Mouse (Mus musculus) megakaryocyte, embryonic 14.5 days (primary cell): ENCODE measurements around the gene Gm17349. TPM values are rescaled to one million over a fixed set of nuclear protein-coding genes. Genes with fewer than 3 reads are reported as not detected.

Experiments used
- H3K27me3 ChIP-seq: replicated peaks from 2 replicates; pipeline ENCODE3; 2012; ENCODE audit warnings: inconsistent platforms
- H3K36me3 ChIP-seq: replicated peaks from 2 replicates; pipeline ENCODE3; 2012; ENCODE audit warnings: low read length, inconsistent platforms, mixed read lengths
- H3K4me1 ChIP-seq: 2 replicates; pipeline ENCODE4 v1.6.1; 2012; ENCODE audit warnings: inconsistent platforms
- H3K4me3 ChIP-seq: replicated peaks from 2 replicates; pipeline ENCODE3; 2012; ENCODE audit warnings: moderate library complexity, mild to moderate bottlenecking, inconsistent platforms
- H3K9me3 ChIP-seq: 2 replicates; pipeline ENCODE4 v1.6.1; 2012; ENCODE audit warnings: inconsistent platforms
- FLI1 ChIP-seq: IDR thresholded peaks from 2 replicates; pipeline ENCODE4 v1.6.1; 2012; ENCODE audit warnings: low read length, inconsistent platforms, mixed read lengths
- GATA1 ChIP-seq: IDR thresholded peaks from 3 replicates; pipeline ENCODE4 v1.6.1; 2012; ENCODE audit warnings: mixed read lengths, low read length, inconsistent platforms, borderline replicate concordance
- polyA plus RNA-seq: library from polyadenylated mRNA; stranded (reverse); fragments of >175 nt; gene quantifications from 2 replicates; pipeline ENCODE4 v1.2.3, GENCODE M21; 2012; ENCODE audit warnings: low replicate concordance; ENCODE audit not compliant: insufficient read depth

Gene Gm17349
- polyA plus RNA-seq, 1 experiment = not detected

- Histone ChIP-seq H3K36me3 (peaks cover 10% of the 10 kb centered on the region), H3K4me1 (peaks cover 52% of the 10 kb centered on the region), H3K9me3 (no peaks in the 10 kb centered on the region), H3K27me3 (peaks cover 34% of the 10 kb centered on the region), H3K4me3 (no peak overlapping the region)
- no peak for TF ChIP-seq FLI1
These were observed 13.3 kb upstream of the Gm17349 start for GRCm38 (mm10) chr15:99718461-99719021.

- H3K9me3 ChIP-seq = no peaks in the 10 kb centered on the region
- no peak within 1 kb of the TSS for H3K4me3 ChIP-seq
- H3K36me3 ChIP-seq = peaks cover 18% of the 10 kb centered on the region
- peaks cover 45% of the 10 kb centered on the region for H3K4me1 ChIP-seq
- H3K27me3 ChIP-seq = peaks cover 34% of the 10 kb centered on the region
- TF ChIP-seq GATA1 = no peak
- TF ChIP-seq FLI1 = no peak
These were observed 12.4 kb upstream of the Gm17349 start, which contains the start of gene Gpd1 for GRCm38 (mm10) chr15:99717386-99718334. Gene Gpd1, plus strand, starts transcription at chr15:99717515.

GRCm38 (mm10) chr15:99716814-99717213, 11.5 kb upstream of the Gm17349 start:
- Histone ChIP-seq H3K36me3 (peaks cover 27% of the 10 kb centered on the region), H3K27me3 (peaks cover 34% of the 10 kb centered on the region)

GRCm38 (mm10) chr15:99715982-99716746, 10.9 kb upstream of the Gm17349 start:
- Histone ChIP-seq H3K4me1 (peaks cover 37% of the 10 kb centered on the region), H3K4me3 (no peak overlapping the region), H3K9me3 (no peaks in the 10 kb centered on the region), H3K36me3 (peaks cover 33% of the 10 kb centered on the region), H3K27me3 (peaks cover 34% of the 10 kb centered on the region)
- TF ChIP-seq GATA1 = no peak

More at GRCm38 (mm10) chr15:99716814-99717213, 11.5 kb upstream of the Gm17349 start:
- Histone ChIP-seq H3K4me1 (peaks cover 38% of the 10 kb centered on the region), H3K4me3 (no peak overlapping the region), H3K9me3 (no peaks in the 10 kb centered on the region)
- TF ChIP-seq FLI1 (no peak), GATA1 (no peak)

DNA sequence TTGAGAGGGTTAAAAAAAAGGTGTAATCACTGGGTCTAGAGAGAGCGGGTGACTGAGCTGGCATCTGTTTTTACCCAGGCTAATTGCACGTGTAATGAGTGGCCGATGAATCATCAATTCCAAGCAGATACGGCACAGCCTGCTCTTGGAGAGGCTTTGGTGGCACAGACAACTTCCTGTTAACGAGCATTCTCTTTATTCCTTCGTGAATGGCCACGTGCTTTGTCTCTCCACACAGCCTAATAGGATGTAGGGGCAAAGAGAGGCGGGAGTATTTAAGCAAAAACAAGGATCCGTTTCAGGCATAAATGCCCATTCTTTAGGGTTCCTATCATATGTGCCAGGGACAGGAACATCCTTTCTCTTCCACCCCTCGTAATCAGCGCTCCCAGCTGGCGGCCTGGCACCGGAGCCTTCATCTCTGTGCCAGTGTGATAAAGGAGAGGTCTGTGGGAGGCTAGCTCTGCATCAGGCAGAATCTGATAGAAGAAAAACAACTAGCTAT, 10.1 kb upstream of the Gm17349 start:
- H3K4me3 ChIP-seq = peak overlapping the region; percentile 30
- H3K9me3 ChIP-seq = no peaks in the 10 kb centered on the region
- TF ChIP-seq GATA1 = no peak
- TF ChIP-seq FLI1 = no peak
- H3K36me3 ChIP-seq = peaks cover 41% of the 10 kb centered on the region
- peaks cover 37% of the 10 kb centered on the region for H3K4me1 ChIP-seq
- H3K27me3 ChIP-seq = peaks cover 29% of the 10 kb centered on the region

- no peak for TF ChIP-seq FLI1
- no peak for TF ChIP-seq GATA1
- Histone ChIP-seq H3K4me3 (no peak overlapping the region), H3K36me3 (peaks cover 46% of the 10 kb centered on the region), H3K4me1 (peaks cover 37% of the 10 kb centered on the region), H3K9me3 (no peaks in the 10 kb centered on the region), H3K27me3 (peaks cover 25% of the 10 kb centered on the region)
These were observed 9.6 kb upstream of the Gm17349 start for GRCm38 (mm10) chr15:99714858-99715257.

DNA sequence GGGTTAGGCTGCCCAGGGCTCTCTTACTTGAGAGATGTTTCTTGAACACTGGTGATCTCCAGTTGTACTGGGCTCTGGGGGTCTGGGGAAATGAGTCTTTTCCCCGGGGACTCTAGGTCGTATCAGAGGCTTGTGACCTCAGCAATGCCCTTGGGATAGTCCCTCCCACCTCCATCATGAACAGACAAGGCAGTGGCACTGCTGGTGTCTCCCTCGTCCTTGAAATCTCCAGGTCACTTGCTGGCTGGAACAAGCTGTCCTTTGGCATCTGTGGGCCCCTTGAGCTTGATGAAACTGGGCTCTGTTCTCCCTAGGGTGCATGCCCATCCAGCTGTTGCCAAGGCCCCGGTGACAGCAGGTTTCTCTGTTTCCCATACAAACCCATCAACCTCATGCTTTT, 8.9 kb upstream of the Gm17349 start:
- H3K27me3 ChIP-seq = peaks cover 21% of the 10 kb centered on the region

DNA sequence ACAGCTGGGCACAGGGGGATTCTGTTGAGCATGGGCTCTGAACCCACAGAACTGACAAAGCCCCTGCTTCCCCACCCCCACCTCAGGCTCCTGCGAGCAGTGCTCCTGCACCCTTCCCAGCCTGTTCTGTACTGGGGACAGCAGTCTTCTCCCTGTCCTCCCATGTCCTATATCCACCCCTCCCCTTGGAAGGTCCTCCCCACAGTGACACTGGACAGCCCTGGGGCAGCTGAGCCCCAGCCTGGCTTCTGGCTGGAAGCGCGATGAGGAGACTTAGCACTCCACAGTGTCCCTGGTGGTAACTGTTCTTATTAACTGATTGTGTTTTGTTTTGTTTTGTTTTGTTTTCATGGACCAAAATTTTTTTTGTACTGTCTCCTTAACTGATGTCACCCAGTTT, 8.3 kb upstream of the Gm17349 start:
- peaks cover 59% of the 10 kb centered on the region for H3K36me3 ChIP-seq
- no peaks in the 10 kb centered on the region for H3K9me3 ChIP-seq

More for the DNA sequence above, 8.9 kb upstream of the Gm17349 start:
- TF ChIP-seq GATA1 (no peak), FLI1 (no peak)
- Histone ChIP-seq H3K4me3 (no peak overlapping the region), H3K4me1 (peaks cover 37% of the 10 kb centered on the region), H3K9me3 (no peaks in the 10 kb centered on the region), H3K36me3 (peaks cover 53% of the 10 kb centered on the region)

More for the DNA sequence above, 8.3 kb upstream of the Gm17349 start:
- Histone ChIP-seq H3K4me3 (no peak overlapping the region), H3K27me3 (peaks cover 17% of the 10 kb centered on the region), H3K4me1 (peaks cover 37% of the 10 kb centered on the region)
- TF ChIP-seq FLI1 (no peak), GATA1 (no peak)
